Mouse (Mus musculus): ENCODE data around the gene Pld3. TPM values are rescaled to one million over a fixed set of nuclear protein-coding genes. Genes with fewer than 3 reads are reported as not detected.

Pld3 gene
- polyA plus RNA-seq, 1 experiment from 2014 or later: 148 TPM

DNA sequence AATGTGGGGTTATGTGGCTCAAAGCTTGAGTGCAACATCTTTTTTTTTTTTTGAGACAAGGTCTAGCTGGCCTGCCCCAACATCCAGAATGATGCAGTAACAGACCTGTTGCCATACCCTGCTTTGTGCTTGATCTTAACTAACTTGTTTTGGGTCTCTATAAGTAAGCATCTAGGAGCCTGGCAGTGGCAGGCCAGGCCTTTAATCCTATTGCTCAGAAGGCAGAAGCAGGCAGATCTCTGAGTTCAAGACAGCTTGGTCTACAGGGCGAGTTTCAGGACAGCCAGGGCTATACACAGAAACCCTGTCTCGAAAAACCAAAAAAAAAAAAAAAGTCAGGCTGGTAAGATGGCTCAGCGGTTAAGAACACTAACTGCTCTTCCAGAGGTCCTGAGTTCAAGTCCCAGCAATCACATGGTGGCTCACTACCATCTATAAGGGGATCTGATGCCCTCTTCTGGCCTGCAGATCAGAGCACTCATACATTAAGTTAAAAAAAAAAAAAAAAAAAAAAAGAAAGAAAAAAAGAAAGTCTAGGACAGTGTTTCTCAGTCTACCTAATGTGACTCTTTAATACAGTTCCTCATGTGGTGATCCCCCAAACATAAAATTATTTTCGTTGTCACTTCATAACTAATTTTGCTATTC is 37.7 kb upstream of the Pld3 start:
- POLR2A ChIA-PET: interaction anchor here (1.5 to 2.1 kb wide), 2 partner anchors 11 to 23 kb away, joined by 3 to 6 read pairs; no protein-coding TSS in a partner anchor
- no peaks in the 10 kb centered on the region for H3K27me3 ChIP-seq
- no peak for TF ChIP-seq CTCF (IDR thresholded peaks at IDR 0.05)
- ATAC-seq (no peak), DNase-seq (ENCODE audit: low read depth, low spot score) (no peak)
- in situ Hi-C loops (cut with MboI; ENCODE audit: low pct_unique_long_range_greater_than_20kb): no loop called here
- CTCF ChIA-PET: interaction anchor here (1.6 kb wide), 1 partner anchor 10 kb away, joined by 3 read pairs; no protein-coding TSS in a partner anchor

DNA sequence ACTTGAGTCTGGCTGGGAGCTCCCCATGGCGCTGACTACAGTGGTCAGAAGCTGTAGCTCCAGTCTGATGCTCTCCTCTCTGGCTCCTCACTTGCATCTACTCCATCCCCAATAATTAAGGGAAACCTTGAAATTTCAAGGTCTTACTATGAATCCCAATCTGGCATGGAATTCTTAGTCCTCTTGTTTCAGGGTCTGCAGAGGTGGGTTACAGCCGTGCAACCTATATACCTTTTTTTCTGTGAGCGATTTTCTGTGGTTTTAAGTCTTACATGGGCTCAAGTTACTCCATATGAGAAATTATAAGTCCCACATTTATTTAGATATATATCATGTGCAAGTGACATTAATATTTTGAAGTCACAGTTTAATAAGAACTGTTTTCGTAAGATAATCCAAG is 37.1 kb upstream of the Pld3 start:
- no peak for DNase-seq (ENCODE audit: low read depth, low spot score)
- TF ChIP-seq CTCF (IDR thresholded peaks at IDR 0.05): no peak
- H3K27me3 ChIP-seq: no peaks in the 10 kb centered on the region
- ChIA-PET POLR2A (interaction anchor here (0.5 to 1.5 kb wide), 2 partner anchors 23 to 148 kb away, joined by 3 read pairs; no protein-coding TSS in a partner anchor), CTCF (interaction anchor here (1.3 to 1.6 kb wide), 2 partner anchors 10 kb away, joined by 3 to 4 read pairs; no protein-coding TSS in a partner anchor)
- in situ Hi-C loops (cut with MboI; ENCODE audit: low pct_unique_long_range_greater_than_20kb): no loop called here
- ATAC-seq: no peak

GRCm38 (mm10) chr7:27587741-27588140 is 34.7 kb upstream of the Pld3 start:
- no peak for DNase-seq (ENCODE audit: low read depth, low spot score)
- H3K27me3 ChIP-seq: no peaks in the 10 kb centered on the region
- CTCF ChIA-PET: interaction anchor here (1.1 to 2.4 kb wide), 3 partner anchors 18 to 50 kb away, joined by 3 to 6 read pairs (median 4); no protein-coding TSS in a partner anchor

DNA sequence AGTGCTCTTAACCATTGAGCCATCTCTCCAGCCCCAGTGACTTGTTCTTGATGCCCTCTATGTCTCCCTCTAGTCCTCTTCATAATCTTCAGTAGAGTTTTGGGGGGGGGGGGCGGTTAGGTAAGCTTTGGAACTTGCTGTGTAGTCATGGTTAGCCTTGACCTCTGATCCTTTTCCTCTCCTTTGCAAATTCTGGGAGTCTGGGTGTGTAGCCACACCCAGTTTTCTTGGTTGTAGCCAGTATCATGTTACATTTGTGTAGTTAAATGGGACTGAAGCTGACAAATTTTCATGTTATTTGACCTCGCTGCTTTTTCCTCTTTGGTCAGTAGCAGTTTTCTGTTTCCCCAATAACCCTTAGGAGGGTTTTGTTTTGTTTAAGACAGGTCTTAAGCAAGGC is 33.8 kb upstream of the Pld3 start:
- ATAC-seq: no peak
- no peak for TF ChIP-seq CTCF (IDR thresholded peaks at IDR 0.05)
- H3K27me3 ChIP-seq: no peaks in the 10 kb centered on the region
- POLR2A ChIA-PET: interaction anchor here (0.9 kb wide), 1 partner anchor 13 kb away, joined by 3 read pairs; no protein-coding TSS in a partner anchor
- in situ Hi-C loops (cut with MboI; ENCODE audit: low pct_unique_long_range_greater_than_20kb): no loop called here
- DNase-seq (ENCODE audit: low read depth, low spot score): no peak
- CTCF ChIA-PET: interaction anchor here (2.4 kb wide), 1 partner anchor 19 kb away, joined by 6 read pairs; no protein-coding TSS in a partner anchor

More at GRCm38 (mm10) chr7:27587741-27588140, 34.7 kb upstream of the Pld3 start:
- POLR2A ChIA-PET: no interaction called here
- no peak for ATAC-seq
- in situ Hi-C loops (cut with MboI; ENCODE audit: low pct_unique_long_range_greater_than_20kb): no loop called here
- no peak for TF ChIP-seq CTCF (IDR thresholded peaks at IDR 0.05)

DNA sequence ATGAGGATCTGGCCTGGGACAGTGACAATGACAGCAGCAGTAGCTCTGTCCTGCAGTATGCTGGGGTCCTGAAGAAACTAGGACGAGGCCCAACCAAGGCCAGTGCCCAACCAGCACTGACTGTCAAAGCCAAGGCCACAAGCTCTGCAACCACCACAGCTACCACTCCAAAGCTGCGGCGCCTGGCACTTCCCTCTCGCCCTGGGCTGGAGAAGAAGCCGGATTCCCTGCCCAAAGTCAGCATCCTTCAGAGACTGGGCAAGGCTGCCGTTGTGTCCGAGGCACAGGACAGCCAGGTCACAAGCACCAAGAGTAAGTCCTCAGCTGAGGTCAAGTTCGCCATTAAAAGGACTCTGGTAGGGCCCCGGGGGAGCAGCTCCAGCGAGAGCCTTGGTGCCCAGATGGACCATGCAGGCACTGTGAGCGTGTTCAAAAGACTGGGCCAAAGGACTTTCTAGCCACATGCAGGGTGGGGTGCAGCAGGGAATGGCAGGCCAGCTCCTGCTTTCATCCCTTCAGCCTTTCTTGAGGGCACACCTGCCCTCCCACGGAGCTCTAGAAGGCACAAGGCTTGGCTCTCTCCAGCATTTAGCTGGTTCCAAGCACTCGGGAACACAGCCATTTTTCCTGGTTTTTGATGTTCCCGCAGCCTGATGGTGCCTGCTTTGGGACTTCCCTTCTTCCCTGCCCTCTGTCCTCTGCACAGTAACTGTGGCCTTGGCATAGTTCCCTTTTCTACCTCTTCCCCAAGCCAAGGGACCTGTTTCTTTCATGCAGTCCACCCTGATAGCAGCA is 27.6 kb upstream of the Pld3 start:
- no peak for ATAC-seq

DNA sequence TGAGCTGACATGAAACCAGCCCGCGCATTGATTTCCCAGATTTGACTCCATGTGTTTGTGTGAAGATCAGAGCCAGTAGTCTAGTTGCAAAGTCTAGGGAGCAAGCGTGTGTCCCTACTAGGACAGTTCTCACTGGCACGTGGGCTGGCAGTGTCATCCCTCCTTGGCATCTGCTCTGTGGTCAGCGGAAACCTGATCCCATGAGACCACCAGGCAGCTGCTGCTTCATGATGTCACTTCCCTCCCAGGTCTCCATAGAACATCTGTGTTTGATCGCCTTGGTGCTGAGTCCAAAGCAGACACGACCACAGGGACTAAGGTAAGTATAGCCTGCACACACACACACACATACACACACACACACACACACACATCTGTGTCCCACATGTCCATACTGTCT is 25.4 kb upstream of the Pld3 start:
- DNase-seq (ENCODE audit: low read depth, low spot score) (no peak), ATAC-seq (no peak)
- H3K27me3 ChIP-seq: no peaks in the 10 kb centered on the region
- CTCF ChIA-PET: interaction anchor here (1.3 kb wide), 1 partner anchor 11 kb away, joined by 3 read pairs; no protein-coding TSS in a partner anchor
- in situ Hi-C loops (cut with MboI; ENCODE audit: low pct_unique_long_range_greater_than_20kb): no loop called here
- POLR2A ChIA-PET: no interaction called here
- no peak for TF ChIP-seq CTCF (IDR thresholded peaks at IDR 0.05)

More for the DNA sequence above, 27.6 kb upstream of the Pld3 start:
- ChIA-PET POLR2A (interaction anchor here (1.4 kb wide), 1 partner anchor 27 kb away, joined by 3 read pairs; the partner anchor contains the start of genes 2310022A10Rik and Pld3), CTCF (interaction anchor here (1.5 kb wide), 1 partner anchor 9 kb away, joined by 4 read pairs; no protein-coding TSS in a partner anchor)
- no peak for DNase-seq (ENCODE audit: low read depth, low spot score)
- in situ Hi-C loops (cut with MboI; ENCODE audit: low pct_unique_long_range_greater_than_20kb): no loop called here
- no peaks in the 10 kb centered on the region for H3K27me3 ChIP-seq
- no peak for TF ChIP-seq CTCF (IDR thresholded peaks at IDR 0.05)

DNA sequence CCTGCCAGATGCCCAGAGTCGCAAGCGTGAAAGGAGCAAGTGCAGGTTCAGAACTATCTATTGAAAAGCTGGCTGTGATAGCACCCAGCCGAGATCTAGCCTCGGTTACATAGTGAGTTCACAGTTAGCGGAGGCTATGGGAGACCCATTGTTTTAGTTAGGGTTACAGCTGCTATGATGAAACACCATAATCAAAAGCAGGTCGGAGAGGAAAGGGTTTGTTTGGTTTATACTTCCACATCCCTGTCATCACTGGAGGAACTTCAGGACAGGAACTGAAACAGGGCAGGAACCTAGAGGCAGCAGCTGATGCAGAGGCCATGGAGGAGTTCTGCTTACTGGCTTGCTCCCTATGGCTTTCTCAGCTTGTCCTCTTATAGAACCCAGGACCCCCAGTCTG is 24.6 kb upstream of the Pld3 start:
- no peak for TF ChIP-seq CTCF (IDR thresholded peaks at IDR 0.05)
- CTCF ChIA-PET: interaction anchor here (1.3 kb wide), 1 partner anchor 10 kb away, joined by 3 read pairs; no protein-coding TSS in a partner anchor
- in situ Hi-C loops (cut with MboI; ENCODE audit: low pct_unique_long_range_greater_than_20kb): no loop called here
- DNase-seq (ENCODE audit: low read depth, low spot score): no peak
- no peak for ATAC-seq
- no peaks in the 10 kb centered on the region for H3K27me3 ChIP-seq
- POLR2A ChIA-PET: no interaction called here

DNA sequence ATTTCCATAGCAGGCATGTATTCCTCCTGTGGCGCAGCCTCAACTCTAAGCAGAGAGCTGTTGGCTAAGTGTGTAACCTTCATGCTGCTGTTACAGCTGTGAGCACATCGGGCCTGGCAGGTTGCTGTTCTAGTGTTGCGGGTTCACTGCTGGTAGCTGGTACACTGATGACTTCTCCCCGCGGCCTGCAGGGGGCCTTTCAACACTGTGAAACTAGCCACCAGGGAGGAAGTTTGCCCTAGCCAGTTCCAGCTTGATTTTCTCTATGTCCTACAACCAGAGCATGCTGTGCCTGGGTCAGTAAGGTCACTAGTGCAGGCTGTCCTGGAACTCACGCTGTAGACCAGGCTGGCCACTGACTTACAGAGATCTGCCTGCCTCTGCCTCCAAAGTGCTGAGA is 23.9 kb upstream of the Pld3 start:
- POLR2A ChIA-PET: interaction anchor here (0.6 kb wide), 1 partner anchor 8 kb away, joined by 5 read pairs; no protein-coding TSS in a partner anchor
- no peak for ATAC-seq
- DNase-seq (ENCODE audit: low read depth, low spot score): no peak
- no peak for TF ChIP-seq CTCF (IDR thresholded peaks at IDR 0.05)
- in situ Hi-C loops (cut with MboI; ENCODE audit: low pct_unique_long_range_greater_than_20kb): no loop called here
- CTCF ChIA-PET: interaction anchor here (1.3 kb wide), 1 partner anchor 9 kb away, joined by 3 read pairs; no protein-coding TSS in a partner anchor
- H3K27me3 ChIP-seq: no peaks in the 10 kb centered on the region

DNA sequence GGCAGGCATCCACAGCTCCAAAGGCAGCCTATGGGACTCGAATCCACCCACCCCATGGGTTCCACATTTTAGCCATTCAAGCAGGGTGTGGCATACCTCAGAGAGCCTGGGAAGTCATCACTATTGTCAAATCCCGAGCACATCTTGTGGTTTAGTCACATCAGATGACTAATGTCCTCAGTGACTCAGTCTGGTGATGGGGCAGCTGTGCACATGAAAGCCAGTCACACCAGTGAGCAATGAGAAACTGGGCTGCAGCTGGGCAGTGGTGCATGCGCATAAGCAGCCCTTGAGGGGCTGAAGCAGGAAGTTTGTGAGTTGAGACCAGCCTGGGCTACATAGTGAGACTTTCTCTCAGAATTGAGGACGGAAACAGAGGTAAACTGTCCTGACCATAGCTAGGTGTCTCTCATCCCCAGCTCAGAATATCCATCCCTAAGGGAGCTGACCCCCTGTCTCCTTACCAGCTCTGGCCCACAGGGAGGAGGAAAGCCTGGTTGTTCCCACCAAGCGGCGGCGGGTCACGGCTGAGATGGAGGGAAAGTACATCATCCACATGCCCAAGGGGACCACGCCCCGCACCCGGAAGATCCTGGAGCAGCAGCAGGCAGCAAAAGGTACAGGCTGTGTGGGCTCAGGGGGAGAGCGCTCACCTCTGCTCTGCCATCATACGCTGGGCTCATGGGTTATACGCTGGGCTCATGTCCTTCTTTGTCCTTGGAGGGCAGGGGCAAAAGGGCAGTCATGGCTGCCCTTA is 21.3 kb upstream of the Pld3 start:
- CTCF ChIA-PET: interaction anchor here (1.2 kb wide), 1 partner anchor 19 kb away, joined by 3 read pairs; no protein-coding TSS in a partner anchor
- no peaks in the 10 kb centered on the region for H3K27me3 ChIP-seq
- POLR2A ChIA-PET: interaction anchor here (1.0 kb wide), 1 partner anchor 12 kb away, joined by 3 read pairs; no protein-coding TSS in a partner anchor
- no peak for DNase-seq (ENCODE audit: low read depth, low spot score)
- TF ChIP-seq CTCF (IDR thresholded peaks at IDR 0.05): no peak
- in situ Hi-C loops (cut with MboI; ENCODE audit: low pct_unique_long_range_greater_than_20kb): no loop called here
- ATAC-seq: peak; percentile 64

DNA sequence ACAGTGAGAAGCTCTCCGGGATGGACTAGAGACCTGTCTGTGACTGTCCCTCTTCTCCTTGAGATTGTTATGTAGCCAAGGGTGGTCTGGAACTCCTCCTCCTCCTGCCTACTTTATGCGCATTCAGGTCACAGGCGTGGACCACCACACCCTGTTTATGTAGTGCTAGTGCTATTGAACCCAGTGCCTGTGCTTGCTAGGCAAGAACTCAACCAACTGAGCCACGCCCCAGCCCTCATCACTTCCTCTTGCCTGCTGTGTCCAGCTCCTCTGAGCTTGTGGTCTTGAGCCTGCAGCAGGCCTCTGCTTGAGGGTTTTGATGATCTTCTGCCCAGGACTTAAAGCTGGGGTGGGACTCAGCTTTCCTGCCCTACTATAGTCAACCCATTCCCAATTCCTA is 19.1 kb upstream of the Pld3 start:
- ChIA-PET CTCF (no interaction called here), POLR2A (no interaction called here)
- in situ Hi-C loops (cut with MboI; ENCODE audit: low pct_unique_long_range_greater_than_20kb): no loop called here
- ATAC-seq (no peak), DNase-seq (ENCODE audit: low read depth, low spot score) (no peak)
- no peaks in the 10 kb centered on the region for H3K27me3 ChIP-seq
- no peak for TF ChIP-seq CTCF (IDR thresholded peaks at IDR 0.05)
